Mouse (Mus musculus) cerebellum, postnatal 4 days (tissue): ENCODE measurements around the gene Gm39653.
"Not testable (repeated sequence)": the region's sequence is repeated elsewhere in the genome, so short reads cannot be mapped to it uniquely, and the experiment has no call there.

Experiments
- DNase-seq, 2 experiments: peaks; one replicate each; pipeline ENCODE4 v3.0.0; 2022; ENCODE audit warnings: low spot score in 2 of 2, mixed read lengths in 1 of 2

Gm39653 gene

DNA sequence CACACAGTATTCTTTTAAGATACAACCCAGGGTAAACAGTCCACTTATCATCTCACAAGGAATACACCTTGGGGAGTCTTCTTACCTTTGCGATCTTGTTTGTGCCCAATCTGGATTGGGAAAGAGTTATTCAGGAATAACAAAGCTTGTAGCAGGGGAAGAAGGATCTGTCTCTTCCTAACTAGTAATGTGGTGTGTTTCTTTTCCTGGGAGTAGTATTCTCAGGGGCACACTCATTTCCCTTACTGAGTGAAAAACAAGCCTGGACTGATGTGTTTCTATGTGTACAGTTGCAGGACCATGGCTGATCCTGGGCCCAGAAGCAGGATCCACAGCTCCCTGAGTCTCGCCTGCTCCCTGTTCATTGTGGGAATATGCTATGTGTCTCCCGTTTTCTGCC is at the start of gene Gm39653:
Gene Gm39653 (plus strand): TSS at position 301 of the 400 bp plus-strand sequence.
- no peak for DNase-seq

DNA sequence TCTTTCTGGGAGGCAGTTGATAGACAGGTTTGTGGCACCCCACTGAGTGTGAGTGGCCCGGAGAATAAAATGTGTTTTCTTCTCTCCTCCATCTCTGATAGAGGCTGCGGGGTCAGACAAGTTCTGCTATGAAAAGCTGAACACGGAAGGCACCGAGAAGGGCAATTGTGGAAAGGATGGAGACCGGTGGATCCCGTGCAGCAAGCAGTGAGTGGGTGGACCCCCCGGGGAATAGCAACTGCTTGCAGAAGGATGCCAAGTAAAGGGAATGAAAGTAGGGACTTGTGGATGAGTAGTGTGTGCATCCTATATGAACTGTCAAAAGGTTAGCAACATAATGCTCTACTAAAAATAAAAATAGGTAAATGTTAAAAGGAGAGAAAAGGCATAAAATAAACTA is 49.3 kb upstream of the Gm39653 start:
- DNase-seq, result no peak

DNA sequence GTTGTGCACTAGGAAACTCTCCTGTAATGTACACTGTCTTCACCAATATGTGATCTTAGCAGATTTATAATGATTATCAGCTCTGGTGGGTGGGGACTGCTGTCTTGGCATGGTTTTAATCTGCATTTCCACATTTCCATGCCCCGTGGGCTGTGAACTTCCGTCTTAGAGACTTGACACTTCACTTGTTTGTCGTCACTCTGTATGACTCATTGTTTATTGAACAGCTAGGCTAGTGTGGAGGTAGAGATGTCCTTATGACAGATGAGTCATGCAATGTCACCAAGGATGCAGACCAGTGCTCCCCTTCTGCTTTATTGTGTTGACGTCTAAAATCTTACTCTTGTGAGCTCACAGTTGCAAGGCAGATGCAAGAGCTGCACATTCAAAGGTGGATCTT is 48.7 kb upstream of the Gm39653 start:
- DNase-seq, result no peak

DNA sequence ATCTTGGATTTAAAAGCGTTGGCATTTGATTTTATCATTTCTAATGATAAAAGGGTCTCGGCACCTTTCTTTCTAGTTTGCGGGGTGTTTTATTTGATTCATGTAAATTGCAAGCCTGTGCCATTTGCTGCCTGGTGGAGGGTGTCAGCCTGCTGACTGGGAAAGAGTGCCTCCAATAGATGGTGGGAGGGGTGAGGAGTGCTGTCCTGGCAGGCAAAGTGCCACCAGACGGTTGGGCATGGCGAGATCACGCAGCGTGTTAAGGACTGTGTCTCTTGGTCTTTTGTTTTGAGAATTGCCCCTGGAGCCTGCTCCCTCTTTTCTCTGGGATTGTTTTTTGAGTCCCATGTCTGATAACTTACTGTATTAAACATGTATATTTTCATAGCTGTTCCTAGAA is 43.5 kb upstream of the Gm39653 start:
- DNase-seq, result peak in 1 of 2 experiments; percentile 61

DNA sequence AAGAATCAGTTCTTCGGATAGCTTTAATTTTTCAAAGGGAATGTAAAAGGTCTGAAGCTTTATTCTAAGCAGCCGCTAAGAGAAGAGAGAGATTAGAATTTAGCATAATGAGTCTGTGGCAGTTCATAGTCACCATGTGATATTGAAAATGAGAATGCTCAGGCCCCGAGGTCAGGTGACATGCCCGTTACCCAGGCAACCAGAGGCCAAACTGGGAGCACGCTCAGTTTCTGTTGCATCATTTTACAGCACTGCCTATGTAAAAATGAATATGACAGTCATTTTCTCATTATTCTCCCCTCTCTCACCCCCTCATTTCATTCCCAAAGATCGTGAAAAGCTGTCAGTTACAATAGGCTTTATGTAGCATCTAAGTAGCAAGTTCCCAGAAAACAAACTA is 42.3 kb upstream of the Gm39653 start:
- peak in 1 of 2 experiments; percentile 32 for DNase-seq

DNA sequence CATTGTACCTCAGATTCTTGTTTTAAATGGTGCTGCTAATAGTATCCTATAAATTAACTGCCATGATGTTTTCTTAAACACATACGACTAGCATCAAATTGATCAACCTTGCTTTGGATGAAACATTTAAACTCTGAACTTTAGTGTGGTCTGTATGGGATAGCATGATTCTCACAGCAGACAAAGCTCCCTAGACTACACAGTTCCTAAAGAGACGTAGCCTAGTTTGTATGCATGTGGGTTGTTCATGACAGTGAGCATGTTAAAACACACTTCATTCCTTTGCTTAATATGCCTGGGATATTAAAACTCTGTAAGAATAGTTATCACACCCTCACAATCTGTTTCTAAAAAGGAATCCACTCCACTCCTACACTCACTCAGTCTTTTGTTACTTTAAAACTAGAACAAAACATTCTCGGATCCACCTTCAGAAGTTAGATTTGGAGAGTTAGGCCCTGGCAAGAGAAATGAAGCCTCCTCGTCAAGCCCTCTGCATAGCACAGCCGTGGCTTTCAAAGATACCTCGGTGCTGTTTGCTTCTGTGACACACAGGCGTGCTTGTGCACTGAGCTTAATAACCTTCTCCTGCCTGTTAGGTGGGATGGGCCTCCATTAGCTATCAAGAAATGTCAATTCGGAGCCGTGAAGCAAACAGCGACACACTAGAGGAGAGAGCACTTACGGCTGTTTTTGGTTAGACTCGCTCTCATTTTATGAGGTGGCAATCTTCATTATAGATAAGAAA is 41.7 kb upstream of the Gm39653 start:
- no peak for DNase-seq

DNA sequence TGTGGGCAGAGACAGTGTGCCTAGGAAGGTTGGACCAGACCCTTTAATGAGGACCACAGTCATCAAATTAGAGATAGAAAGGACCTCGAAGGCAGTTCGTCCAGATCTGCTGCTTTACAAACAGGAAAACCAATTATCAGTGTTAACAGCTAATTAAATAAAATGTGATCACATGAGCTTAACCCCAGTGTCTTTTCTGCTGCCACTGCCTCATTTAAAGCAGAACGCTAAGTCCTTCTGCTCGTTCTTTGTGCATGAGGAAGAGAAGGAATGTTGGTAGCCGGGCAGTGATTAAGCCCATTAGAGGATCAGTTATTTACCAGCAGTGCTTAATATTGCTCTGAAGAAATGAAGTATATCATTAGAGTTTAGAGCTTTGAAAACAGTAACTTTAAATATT is 39.0 kb upstream of the Gm39653 start:
- DNase-seq, result no peak

DNA sequence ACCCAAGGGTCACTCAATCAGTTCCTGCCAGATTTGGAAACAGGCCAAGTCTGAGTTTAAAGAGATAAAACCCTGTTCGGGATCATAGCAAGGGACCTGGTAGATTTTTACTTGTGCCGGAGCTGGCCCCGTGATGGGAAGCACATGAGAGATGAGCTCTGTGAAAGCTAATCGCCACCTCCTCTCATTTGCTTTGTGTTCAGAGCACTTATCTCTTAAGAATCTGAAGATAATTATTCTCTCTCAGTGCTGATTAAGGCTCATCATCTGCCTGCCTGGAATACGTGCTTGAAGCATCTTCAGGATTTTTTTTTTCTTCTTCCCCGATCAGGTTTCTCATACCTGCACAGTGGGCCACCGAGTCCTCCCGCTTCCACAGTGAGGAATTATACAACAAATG is 36.6 kb upstream of the Gm39653 start:
- DNase-seq, result no peak

DNA sequence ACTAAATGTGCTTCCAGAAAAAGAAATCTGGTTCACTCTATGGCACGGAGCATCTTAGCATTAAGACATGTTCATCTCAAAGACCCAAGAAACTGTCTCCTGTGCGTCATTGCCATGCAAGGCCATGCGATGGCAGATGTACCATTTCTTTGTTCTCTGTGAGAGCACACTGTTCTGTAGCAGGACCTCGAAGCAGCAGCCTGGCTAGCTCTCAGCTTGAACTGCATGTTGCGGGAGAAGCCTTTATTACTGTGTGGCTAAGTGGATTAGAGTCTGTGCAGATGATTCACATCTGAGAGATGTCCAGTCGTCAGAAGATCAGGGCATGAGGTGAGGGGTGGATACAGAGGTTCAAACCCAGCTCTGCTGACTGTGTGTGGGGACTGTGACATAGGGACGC is 28.9 kb upstream of the Gm39653 start:
- DNase-seq, result no peak

DNA sequence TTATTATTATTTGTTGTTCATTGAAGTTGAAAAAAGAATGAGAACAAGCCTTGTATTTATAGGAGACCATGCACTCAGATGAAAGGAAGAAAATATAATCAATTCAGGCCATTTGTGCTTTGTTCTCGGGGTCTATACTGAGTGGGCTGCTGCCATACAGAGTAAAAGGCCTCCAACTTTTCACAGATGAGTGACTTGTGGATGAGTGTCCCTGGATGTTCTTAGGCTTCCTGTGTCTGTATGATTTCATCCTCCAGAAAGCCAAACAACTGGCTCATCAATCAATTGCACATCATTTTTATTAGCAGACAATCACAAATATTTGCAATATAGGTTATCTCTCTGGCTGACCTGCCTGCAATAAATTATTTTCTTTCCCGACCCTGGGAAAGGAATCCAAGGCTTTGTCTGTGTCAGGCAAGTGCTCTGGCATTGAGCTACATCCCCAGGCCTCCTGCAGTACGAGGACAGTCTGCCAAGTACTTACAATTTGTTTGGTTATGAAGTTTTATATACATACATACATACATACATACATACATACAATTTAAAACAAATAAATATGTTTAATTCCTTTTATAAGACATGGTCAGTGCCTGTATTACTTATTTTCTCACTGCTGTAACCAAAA is 11.8 kb upstream of the Gm39653 start:
- no peak for DNase-seq

DNA sequence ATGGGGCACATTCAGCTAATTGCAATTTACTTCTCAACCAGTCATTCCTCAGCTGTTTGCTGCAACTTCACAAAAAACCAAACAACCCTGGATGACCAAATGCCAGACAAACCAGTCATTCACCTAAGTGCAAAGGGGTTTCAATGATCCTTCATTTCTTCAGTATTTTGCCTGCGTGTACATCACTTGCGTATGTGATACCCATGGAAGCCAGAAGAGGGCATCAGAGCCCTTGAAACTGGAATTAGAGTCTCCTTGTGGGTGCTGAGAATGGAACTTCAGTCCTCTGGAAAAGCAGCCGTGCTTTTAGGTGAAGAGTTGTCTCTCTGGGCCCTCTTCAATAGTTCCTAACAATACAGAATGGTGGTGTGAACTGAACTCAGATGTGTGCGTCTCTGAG is 6.2 kb upstream of the Gm39653 start:
- no peak for DNase-seq

DNA sequence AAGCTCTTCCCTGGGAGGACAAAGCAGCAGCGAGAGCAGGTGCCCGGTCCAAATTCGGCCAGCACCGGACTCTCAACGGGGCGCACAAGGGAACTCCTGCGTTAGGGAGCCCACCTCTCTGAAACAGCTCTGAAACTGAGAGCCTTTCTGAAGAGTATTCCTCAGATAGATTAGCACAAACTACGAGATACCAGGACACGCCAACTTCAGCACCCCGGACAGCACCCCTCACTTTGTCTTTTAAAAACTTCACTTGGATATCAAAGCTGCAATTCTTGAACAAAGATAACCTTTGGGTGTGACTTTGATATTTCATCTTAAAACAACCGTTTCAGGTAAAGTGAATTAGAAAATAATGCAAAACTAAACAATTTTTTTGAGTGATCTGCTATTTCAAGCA is 1.2 kb upstream of the Gm39653 start:
- no peak for DNase-seq

DNA sequence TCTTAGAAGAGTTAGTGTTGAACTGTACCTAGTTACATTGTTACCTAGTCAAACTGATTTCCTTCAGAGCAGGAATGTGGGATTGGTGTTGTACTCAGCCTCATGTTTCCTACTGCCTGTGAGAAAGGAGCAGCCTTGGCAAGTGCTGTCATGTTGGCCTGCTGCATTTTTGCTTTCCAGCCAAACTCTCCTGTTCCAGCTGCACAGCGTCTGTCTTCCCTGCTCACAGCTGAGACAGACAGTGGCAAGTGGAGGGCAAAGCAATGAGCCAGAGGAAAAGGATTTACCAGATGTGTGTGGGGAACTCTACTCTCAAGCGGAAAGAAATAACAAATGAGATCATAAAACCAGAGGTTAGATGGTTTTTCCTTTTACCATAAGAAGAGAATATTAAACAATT is 12.4 kb downstream of the Gm39653 start:
- DNase-seq, result no peak

DNA sequence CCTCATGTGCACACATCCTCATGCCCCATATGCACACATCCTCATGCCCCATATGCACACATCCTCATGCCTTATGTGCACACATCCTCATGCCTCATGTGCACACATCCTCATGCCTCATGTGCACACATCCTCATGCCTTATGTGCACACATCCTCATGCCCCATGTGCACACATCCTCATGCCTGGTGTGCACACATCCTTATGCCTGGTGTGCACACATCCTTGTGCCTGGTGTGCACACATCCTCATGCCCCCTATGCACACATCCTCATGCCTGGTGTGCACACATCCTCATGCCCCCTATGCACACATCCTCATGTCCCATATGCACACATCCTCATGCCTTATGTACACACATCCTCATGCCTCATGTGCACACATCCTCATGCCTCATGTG is 14.6 kb downstream of the Gm39653 start:
- not testable (repeated sequence) for DNase-seq

DNA sequence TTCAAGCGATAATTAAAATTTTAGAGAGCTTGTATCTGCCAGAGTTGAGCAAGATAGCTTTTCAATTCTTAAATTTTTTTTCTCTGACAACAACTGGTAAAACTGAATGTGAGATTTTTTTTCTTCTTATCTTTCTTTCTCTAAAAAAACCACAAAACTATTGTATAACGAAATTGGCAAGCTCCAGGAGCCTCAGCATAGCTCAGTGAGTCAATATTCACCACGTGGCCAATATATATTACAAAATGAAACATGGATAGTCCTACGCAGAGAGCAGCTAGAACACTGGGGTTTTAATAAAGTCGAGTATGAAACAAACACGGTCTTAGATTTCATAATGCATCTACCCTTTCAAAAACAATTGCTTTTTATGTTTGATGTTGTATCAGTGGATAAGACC is 24.2 kb downstream of the Gm39653 start:
- no peak for DNase-seq

DNA sequence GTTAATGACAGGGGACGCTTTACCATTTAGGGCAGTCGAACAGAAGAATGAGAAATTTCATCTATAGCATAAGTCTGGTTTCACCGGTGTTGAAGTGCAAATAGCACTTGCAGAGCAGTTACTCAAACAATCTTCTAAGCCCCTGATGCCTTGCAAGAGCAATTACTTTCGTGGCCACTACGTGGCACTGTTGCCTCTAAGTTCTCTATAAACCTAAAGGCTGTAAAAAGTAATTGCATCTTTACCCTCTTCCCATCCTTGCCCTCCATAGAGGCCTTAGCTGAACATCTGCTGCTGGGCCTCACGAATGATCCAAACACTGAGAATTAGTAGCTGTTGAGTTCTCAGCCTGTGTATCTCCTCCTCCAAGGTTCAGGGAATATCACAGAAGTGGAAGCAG is 42.2 kb downstream of the Gm39653 start:
- DNase-seq, result peak; percentile 42 to 67

DNA sequence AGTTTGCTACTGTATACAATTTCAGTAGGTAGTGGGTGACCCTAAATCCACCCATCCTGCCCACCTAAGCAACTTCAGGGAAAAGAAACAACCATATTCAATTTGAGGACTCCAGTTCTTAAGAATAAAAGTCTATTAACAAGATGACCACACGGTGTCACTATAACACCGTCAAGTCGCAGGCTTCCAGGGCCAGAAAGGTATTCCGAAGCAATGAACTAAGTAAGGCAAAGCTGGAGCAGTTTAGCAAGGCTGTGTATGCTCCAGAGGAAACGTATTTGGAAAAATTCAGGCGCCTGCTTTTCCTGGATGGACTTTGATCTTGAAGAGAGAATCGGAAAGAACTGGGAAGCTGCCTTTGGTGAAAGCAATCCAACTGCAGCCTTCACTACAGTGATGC is 43.8 kb downstream of the Gm39653 start:
- peak in 1 of 2 experiments; percentile 31 for DNase-seq

DNA sequence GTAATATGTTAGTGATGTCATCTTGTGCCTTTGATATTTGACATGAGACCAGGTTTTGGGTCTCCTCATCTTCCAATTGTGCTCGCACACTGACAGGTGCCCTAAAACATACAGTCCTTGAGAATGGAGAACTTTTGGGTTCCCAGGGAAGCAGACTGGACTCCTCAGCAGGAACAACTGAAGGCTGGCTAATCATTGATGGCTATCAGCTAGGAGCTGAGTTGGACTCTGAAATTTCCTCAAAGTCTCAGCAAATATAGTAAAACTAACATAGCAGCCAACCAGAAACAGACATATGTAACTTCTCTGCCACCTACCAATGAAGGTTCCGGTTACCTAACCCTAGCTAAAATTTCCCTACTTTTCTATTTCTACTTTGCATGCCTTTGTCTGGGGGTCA is 50.3 kb downstream of the Gm39653 start:
- DNase-seq, result no peak

DNA sequence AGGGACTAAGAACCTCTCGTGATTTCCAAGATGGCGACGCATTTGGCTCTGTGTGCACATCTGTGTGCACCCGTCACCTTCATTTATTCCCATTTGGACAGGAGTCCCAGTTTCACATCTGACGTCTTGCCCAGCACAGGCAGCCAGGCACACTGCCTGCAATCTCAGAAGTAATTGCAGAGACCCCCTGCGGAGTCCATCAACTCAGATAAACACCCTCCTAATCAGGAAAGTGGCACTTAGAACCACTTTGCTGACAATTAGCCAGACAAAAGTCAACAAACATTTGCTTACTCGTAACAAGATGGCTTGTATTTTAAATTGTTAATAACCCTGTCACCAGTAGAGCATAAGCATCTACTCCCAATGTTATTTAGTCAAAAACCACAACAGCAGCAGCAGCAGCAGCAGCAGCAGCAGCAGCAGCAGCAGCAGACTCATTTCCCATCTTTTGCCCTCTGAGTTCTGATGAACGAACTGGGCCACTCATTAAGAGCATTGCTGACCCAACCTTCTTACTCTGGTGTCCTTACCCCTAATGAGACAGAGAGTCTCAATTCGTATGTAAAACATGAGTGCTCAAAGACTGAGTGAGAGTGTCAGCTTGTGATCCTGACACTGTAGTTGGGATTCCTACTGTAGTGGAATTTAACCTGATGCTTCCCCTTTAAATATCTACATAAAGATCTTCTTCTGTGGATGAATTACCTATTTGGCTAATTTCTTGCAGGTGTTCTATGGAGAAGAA is 51.6 kb downstream of the Gm39653 start:
- DNase-seq, result no peak

DNA sequence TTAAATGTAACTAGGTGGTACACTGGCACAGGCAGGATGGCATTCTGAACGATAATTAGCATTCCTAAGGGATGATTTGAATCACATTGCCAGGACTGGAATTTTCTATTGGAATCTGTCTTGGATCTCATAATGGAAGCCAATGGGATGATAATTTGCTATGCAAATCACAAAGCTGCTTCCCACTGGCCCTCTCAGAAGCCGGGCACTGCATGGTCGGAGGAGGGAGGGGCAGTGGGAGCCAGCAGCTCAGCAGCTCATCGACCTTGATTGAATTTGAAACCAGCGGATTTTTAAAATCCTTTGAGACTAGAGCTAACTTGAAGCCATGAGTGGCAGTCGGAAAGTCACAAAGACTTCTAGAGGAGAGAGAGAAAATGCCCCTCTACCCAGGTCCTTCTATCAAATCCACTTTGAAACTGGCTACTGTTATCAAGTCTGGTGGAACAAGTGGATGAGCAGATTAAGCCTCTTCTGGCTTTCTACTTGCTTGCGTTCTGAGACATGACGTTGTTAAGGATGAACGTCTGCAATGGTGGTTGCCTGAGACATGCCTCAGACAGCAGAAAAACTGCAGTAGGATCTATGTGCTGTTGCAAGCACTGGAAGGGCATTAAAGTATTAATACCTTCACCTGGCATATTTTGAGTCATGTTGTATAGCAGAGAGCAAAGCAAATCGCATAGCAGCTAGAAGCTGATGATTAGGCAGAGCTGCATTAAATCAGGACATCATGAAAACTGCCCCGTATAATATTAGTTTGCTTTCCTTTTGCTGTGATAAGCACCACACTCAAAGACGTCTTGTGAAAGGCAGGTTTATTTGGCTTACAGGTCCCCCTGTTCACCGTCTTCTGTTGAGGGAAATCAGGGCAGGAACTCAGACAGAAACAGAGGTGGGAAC is 52.4 kb downstream of the Gm39653 start:
- DNase-seq, result no peak

DNA sequence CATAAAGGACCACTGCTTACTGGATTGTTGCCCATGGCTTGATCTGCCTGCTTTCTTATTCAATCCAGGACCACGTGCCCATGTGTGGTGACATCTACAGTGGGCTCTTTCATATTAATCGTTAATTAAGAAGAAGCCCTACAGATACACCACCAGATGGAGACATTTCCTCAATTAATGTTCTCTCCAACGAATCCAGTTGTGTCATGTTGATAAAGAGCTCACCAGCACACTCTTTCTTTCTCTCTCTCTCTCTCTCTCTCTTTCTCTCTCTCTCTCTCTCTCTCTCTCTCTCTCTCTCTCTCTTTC is 53.0 kb downstream of the Gm39653 start:
- DNase-seq, result no peak
